Mouse (Mus musculus) erythroblast, embryonic 14.5 days (primary cell): ENCODE measurements around the gene Gm960.

ENCODE experiments used
- GATA1 ChIP-seq: IDR thresholded peaks from 2 replicates; pipeline ENCODE4 v1.6.1; 2012; ENCODE audit warnings: low read length, inconsistent platforms, mixed read lengths
- TAL1 ChIP-seq: IDR thresholded peaks from 3 replicates; pipeline ENCODE4 v1.6.1; 2012; ENCODE audit warnings: low read length, inconsistent platforms, mixed read lengths

- TF ChIP-seq TAL1 (no peak), GATA1 (no peak)
Measured at GRCm38 (mm10) chr19:4712781-4713526, 14.5 kb upstream of the Gm960 start.
